Mouse (Mus musculus) hindbrain, embryonic 14.5 days (tissue): ENCODE measurements at regions not wholly inside any gene's neighbourhood (a gene's known extent, or its start where the extent isn't known, plus 50 kb on each side); places are given as distances from the start of the nearest gene placed in this dataset.
A peak's percentile ranks its signal among the peaks of the same experiment; 100 is the strongest.
"Not testable (repeated sequence)": the region's sequence is repeated elsewhere in the genome, so short reads cannot be mapped to it uniquely, and the experiment has no call there.

Source experiments
- ATAC-seq: fragments of 200-750 bp; cut with Nextera tagmentation; 2 replicates; pipeline ENCODE4 v1.8.0; 2017; ENCODE audit warnings: moderate number of reproducible peaks, mild to moderate bottlenecking, moderate TSS enrichment, moderate library complexity; ENCODE audit not compliant: low FRiP score
- DNase-seq: peaks from one replicate; pipeline ENCODE4 v3.0.0-alpha.2; 2015; ENCODE audit warnings: low spot score
- H3K27ac ChIP-seq: fragments of 300-500 bp; sonication (generic); 2 replicates; pipeline ENCODE4 v1.5.1; 2014; ENCODE audit warnings: mild to moderate bottlenecking, moderate library complexity
- H3K27me3 ChIP-seq: fragments of 300-500 bp; sonication (generic); 2 replicates; pipeline ENCODE4 v1.6.1; 2014; ENCODE audit warnings: mild to moderate bottlenecking, low read length, mixed read lengths; ENCODE audit not compliant: control insufficient read depth, insufficient read depth
- H3K36me3 ChIP-seq: fragments of 300-500 bp; sonication (generic); replicated peaks from 2 replicates; pipeline ENCODE4 v1.6.1; 2014; ENCODE audit not compliant: control insufficient read depth, insufficient read depth
- H3K4me1 ChIP-seq: fragments of 300-500 bp; sonication (generic); replicated peaks from 2 replicates; pipeline ENCODE4 v1.6.1; 2014; ENCODE audit warnings: antibody characterized with exemption, low read length, mixed read lengths; ENCODE audit not compliant: control insufficient read depth, insufficient read depth
- H3K4me2 ChIP-seq: fragments of 300-500 bp; sonication (generic); replicated peaks from 2 replicates; pipeline ENCODE4 v1.6.1; 2014; ENCODE audit warnings: mild to moderate bottlenecking, moderate library complexity
- H3K4me3 ChIP-seq: fragments of 300-500 bp; sonication (generic); replicated peaks from 2 replicates; pipeline ENCODE4 v1.5.1; 2014; ENCODE audit warnings: mild to moderate bottlenecking, low read length
- H3K9ac ChIP-seq: fragments of 300-500 bp; sonication (generic); 2 replicates; pipeline ENCODE4 v1.6.1; 2014
- H3K9me3 ChIP-seq: fragments of 300-500 bp; sonication (generic); 2 replicates; pipeline ENCODE4 v1.6.1; 2016; ENCODE audit warnings: low read length; ENCODE audit not compliant: control insufficient read depth
- WGBS: fragments of 180-500 bp; shearing (Covaris S2); extraction: QIAGEN DNeasy Blood & Tissue Kit; methylation state at CpG from one replicate; pipeline ENCODE4 v1.1.7; 2014; 5-methylcytosine and 5-hydroxymethylcytosine counted together

- no peaks in the 10 kb centered on the region for H3K36me3 ChIP-seq
- WGBS = 60% methylated on average over 3 of the region's 3 CpGs
- no peak overlapping the region for H3K4me2 ChIP-seq
- DNase-seq = no peak
- H3K27me3 ChIP-seq = no peaks in the 10 kb centered on the region
- H3K4me3 ChIP-seq = no peak overlapping the region
- no peak for ATAC-seq
- no peaks in the 10 kb centered on the region for H3K9me3 ChIP-seq
- H3K9ac ChIP-seq = no peak overlapping the region
- H3K27ac ChIP-seq = no peak overlapping the region
- no peaks in the 10 kb centered on the region for H3K4me1 ChIP-seq
Observed at GRCm38 (mm10) chr12:39605289-39605688, 432.5 kb downstream of the Arl4a start.

DNA sequence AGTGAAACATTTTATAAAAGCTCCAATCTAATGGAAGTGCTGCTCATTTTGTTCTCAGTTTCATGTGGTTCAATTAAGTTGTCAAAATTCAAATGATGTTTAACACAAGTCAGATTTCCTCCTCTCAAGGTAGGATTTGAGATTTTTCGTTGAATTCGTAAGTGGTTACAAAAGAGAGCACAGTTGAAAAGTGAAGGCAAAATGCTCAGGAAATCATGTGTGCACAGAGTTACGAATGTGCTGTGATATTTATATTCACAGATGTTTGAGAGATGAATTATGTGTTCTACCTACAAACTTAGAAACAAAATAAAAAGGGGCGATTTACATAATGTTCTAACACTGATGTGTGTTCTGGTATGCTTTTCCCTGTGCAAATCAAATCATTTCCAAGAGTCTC, 433.1 kb downstream of the Arl4a start:
- Histone ChIP-seq H3K4me3 (no peak overlapping the region), H3K4me2 (no peak overlapping the region), H3K9ac (no peak overlapping the region), H3K4me1 (no peaks in the 10 kb centered on the region), H3K36me3 (no peaks in the 10 kb centered on the region), H3K27ac (no peak overlapping the region), H3K27me3 (no peaks in the 10 kb centered on the region), H3K9me3 (no peaks in the 10 kb centered on the region)
- DNase-seq (no peak), ATAC-seq (no peak)
- 88% methylated on average over 4 of the region's 4 CpGs for WGBS

- DNase-seq (no peak), ATAC-seq (no peak)
- no peak overlapping the region for H3K4me3 ChIP-seq
- H3K27ac ChIP-seq = no peak overlapping the region
- H3K4me1 ChIP-seq = no peaks in the 10 kb centered on the region
- no peak overlapping the region for H3K9ac ChIP-seq
- no peaks in the 10 kb centered on the region for H3K9me3 ChIP-seq
- no peaks in the 10 kb centered on the region for H3K27me3 ChIP-seq
- no peaks in the 10 kb centered on the region for H3K36me3 ChIP-seq
- 58% methylated on average over 1 of the region's 1 CpGs for WGBS
- H3K4me2 ChIP-seq = no peak overlapping the region
Observed at GRCm38 (mm10) chr12:39594726-39595125, 443.1 kb downstream of the Arl4a start.

- H3K9ac ChIP-seq, H3K4me3 ChIP-seq: not testable (repeated sequence)
Observed at GRCm38 (mm10) chr12:39593781-39594180, 444.0 kb downstream of the Arl4a start.

DNA sequence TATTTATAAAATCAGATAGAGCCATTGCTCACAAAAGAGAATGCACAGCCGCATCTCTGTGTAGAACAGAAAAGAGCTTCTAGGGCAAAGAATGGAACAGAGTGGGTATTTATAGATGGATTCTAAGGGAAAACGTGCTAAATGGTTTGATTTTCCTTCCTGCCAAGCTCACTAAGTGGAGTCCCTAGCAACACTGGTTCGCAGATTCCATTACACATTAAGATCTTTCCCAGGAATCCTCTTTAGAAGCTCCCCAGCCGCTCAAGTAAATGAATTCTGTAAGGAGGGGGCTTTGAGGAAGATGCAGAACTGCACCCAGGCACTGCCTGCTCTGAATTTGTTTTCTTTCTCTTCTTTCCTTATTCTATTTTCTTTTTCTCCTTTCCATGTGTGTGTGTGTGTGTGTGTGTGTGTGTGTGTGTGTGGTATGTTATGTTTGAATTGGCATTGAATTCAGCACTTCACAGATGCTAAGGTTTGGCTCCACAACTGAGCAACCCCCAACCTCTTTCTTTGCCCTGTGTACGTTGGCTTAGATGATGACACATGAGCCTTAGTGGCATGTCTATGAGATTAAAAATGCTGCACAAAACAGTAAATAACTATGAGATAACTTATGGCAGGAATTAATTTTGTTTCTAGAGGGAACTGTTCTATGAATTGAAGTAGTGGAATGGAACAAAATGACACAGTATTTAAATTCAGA, 450.5 kb downstream of the Arl4a start:
- WGBS = 44% methylated on average over 5 of the region's 5 CpGs
- H3K36me3 ChIP-seq = no peaks in the 10 kb centered on the region
- H3K27ac ChIP-seq = no peak overlapping the region; the same call in 1 of the 2 replicates
- H3K9ac ChIP-seq = no peak overlapping the region
- no peak overlapping the region for H3K4me2 ChIP-seq
- peak; percentile 48; the same call in 1 of the 2 replicates for ATAC-seq
- H3K4me1 ChIP-seq = no peaks in the 10 kb centered on the region
- no peaks in the 10 kb centered on the region for H3K27me3 ChIP-seq
- no peak overlapping the region for H3K4me3 ChIP-seq
- DNase-seq = no peak
- H3K9me3 ChIP-seq = no peaks in the 10 kb centered on the region

More at GRCm38 (mm10) chr12:39593781-39594180, 444.0 kb downstream of the Arl4a start:
- not testable (repeated sequence) for H3K9me3 ChIP-seq, DNase-seq, ATAC-seq, H3K4me1 ChIP-seq, H3K4me2 ChIP-seq, H3K27me3 ChIP-seq, H3K27ac ChIP-seq, H3K36me3 ChIP-seq

- no peak for ATAC-seq
- no peaks in the 10 kb centered on the region for H3K36me3 ChIP-seq
Observed at GRCm38 (mm10) chr12:39586163-39586562, 451.7 kb downstream of the Arl4a start.

DNA sequence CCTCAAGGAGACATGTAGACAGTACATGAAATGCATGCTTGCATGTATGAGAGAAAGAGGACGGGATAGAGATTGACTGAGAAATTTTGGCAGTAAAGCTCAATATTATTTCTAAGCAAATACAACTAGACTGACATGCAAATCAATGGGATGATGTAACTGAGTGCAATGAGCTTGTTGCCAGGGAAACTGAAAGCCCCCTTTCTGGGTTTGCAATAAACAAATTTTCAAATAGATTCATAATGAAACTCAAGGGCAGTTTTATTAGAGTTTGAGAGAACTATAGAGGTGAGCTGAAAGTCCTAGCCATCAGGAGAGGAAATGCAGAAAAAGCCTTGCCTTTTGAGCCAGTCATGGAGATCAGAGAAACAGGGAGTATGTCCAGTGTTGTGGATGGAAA, 460.2 kb downstream of the Arl4a start:
- H3K4me3 ChIP-seq = no peak overlapping the region
- H3K27me3 ChIP-seq = no peaks in the 10 kb centered on the region
- WGBS = 78% methylated on average over 1 of the region's 1 CpGs
- no peak overlapping the region for H3K9ac ChIP-seq
- H3K4me1 ChIP-seq = no peaks in the 10 kb centered on the region
- no peak overlapping the region for H3K4me2 ChIP-seq
- no peak for ATAC-seq
- H3K27ac ChIP-seq = no peak overlapping the region
- no peaks in the 10 kb centered on the region for H3K9me3 ChIP-seq
- DNase-seq = no peak
- no peaks in the 10 kb centered on the region for H3K36me3 ChIP-seq

More at GRCm38 (mm10) chr12:39586163-39586562, 451.7 kb downstream of the Arl4a start:
- WGBS = 70% methylated on average over 4 of the region's 4 CpGs
- Histone ChIP-seq H3K27me3 (no peaks in the 10 kb centered on the region), H3K9ac (no peak overlapping the region), H3K4me3 (no peak overlapping the region), H3K27ac (no peak overlapping the region), H3K4me2 (no peak overlapping the region), H3K4me1 (no peaks in the 10 kb centered on the region), H3K9me3 (no peaks in the 10 kb centered on the region)
- DNase-seq = no peak

- WGBS = 80% methylated on average over 1 of the region's 1 CpGs
- Histone ChIP-seq H3K27me3 (no peaks in the 10 kb centered on the region), H3K27ac (no peak overlapping the region), H3K4me1 (no peaks in the 10 kb centered on the region), H3K36me3 (no peaks in the 10 kb centered on the region), H3K4me3 (no peak overlapping the region), H3K9me3 (no peaks in the 10 kb centered on the region), H3K9ac (no peak overlapping the region), H3K4me2 (no peak overlapping the region)
- DNase-seq (no peak), ATAC-seq (no peak)
Observed at GRCm38 (mm10) chr12:39572802-39573201, 465.0 kb downstream of the Arl4a start.

DNA sequence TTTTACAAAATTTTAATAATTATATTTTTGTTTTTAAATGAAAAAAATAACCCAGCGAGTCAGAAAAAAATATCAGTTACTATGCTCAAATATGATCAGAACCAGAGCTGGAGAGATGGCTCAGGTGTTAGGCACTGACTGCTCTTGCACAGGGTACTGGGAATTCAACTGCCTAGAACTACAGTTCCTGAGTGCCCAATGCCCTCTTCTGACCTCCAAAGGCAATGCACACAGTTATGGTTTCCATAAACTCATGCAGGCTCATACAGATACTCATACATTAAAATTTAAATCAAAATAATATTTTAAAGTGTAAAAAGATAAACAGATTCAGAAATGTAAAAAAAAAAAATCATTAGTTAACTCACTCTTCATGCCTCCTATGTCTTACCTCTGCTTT, 465.7 kb downstream of the Arl4a start:
- Histone ChIP-seq H3K4me1 (no peaks in the 10 kb centered on the region), H3K4me3 (no peak overlapping the region), H3K27ac (no peak overlapping the region), H3K4me2 (no peak overlapping the region), H3K9ac (no peak overlapping the region), H3K9me3 (no peaks in the 10 kb centered on the region), H3K36me3 (no peaks in the 10 kb centered on the region), H3K27me3 (no peaks in the 10 kb centered on the region)
- no peak for ATAC-seq
- no peak for DNase-seq
- 91% methylated on average over 1 of the region's 1 CpGs for WGBS
